Mouse (Mus musculus) neural tube, embryonic 13.5 days (tissue): ENCODE results near the gene Smndc1. TPM values are rescaled to one million over a fixed set of nuclear protein-coding genes. Genes with fewer than 3 reads are reported as not detected.

ENCODE experiments used
- ATAC-seq: fragments of 200-750 bp; cut with Nextera tagmentation; 2 replicates; pipeline ENCODE4 v1.8.0; 2017; ENCODE audit warnings: low read depth, mild to moderate bottlenecking, moderate TSS enrichment, moderate library complexity
- H3K27ac ChIP-seq: fragments of 300-500 bp; sonication (generic); replicated peaks from 2 replicates; pipeline ENCODE4 v1.5.1; 2015; ENCODE audit warnings: moderate library complexity, mild to moderate bottlenecking, inconsistent platforms
- H3K27me3 ChIP-seq: fragments of 300-500 bp; sonication (generic); 2 replicates; pipeline ENCODE4 v1.6.1; 2015; ENCODE audit warnings: mild to moderate bottlenecking, inconsistent platforms
- H3K36me3 ChIP-seq: fragments of 300-500 bp; sonication (generic); 2 replicates; pipeline ENCODE4 v1.6.1; 2015; ENCODE audit warnings: mild to moderate bottlenecking, inconsistent platforms
- H3K4me1 ChIP-seq: fragments of 300-500 bp; sonication (generic); replicated peaks from 2 replicates; pipeline ENCODE4 v1.6.1; 2015; ENCODE audit warnings: inconsistent platforms
- H3K4me2 ChIP-seq: fragments of 300-500 bp; sonication (generic); 2 replicates; pipeline ENCODE4 v1.6.1; 2015; ENCODE audit warnings: inconsistent platforms, mild to moderate bottlenecking, moderate library complexity
- H3K4me3 ChIP-seq: fragments of 300-500 bp; sonication (generic); 2 replicates; pipeline ENCODE4 v1.5.1; 2015; ENCODE audit warnings: mild to moderate bottlenecking, inconsistent platforms
- H3K9ac ChIP-seq: fragments of 300-500 bp; sonication (generic); 2 replicates; pipeline ENCODE4 v1.6.1; 2015; ENCODE audit warnings: moderate library complexity, mild to moderate bottlenecking, inconsistent platforms
- H3K9me3 ChIP-seq: fragments of 300-500 bp; sonication (generic); 2 replicates; pipeline ENCODE4 v1.6.1; 2016; ENCODE audit warnings: inconsistent platforms
- WGBS: fragments of 180-500 bp; shearing (Covaris S2); methylation state at CpG from one replicate; pipeline ENCODE4 v1.1.7; 2015; 5-methylcytosine and 5-hydroxymethylcytosine counted together
- polyA plus RNA-seq: library from polyadenylated mRNA; unstranded; fragments of >200 nt; fragmentation: Nextera tagmentation; extraction: Ambion mirVana; gene quantifications from 2 replicates; pipeline ENCODE4 v1.2.1, GENCODE M21; 2015

The Smndc1 gene
- polyA plus RNA-seq, 1 experiment from 2014 or later, result 37.5 TPM

- H3K4me1 ChIP-seq, result peaks cover 13% of the 10 kb centered on the region
- no peaks in the 10 kb centered on the region for H3K9me3 ChIP-seq
- no peak overlapping the region for H3K4me3 ChIP-seq
- no peak overlapping the region for H3K4me2 ChIP-seq
- no peak overlapping the region for H3K27ac ChIP-seq
- no peak overlapping the region for H3K9ac ChIP-seq
- H3K36me3 ChIP-seq, result no peaks in the 10 kb centered on the region
- peaks cover 15% of the 10 kb centered on the region for H3K27me3 ChIP-seq
- 15% methylated on average over 19 of the region's 19 CpGs for WGBS
- ATAC-seq, result no peak
These were observed 33.0 kb upstream of the Smndc1 start for GRCm38 (mm10) chr19:53423341-53423753.

GRCm38 (mm10) chr19:53422358-53423308 lies 32.3 kb upstream of the Smndc1 start:
- peaks cover 11% of the 10 kb centered on the region for H3K4me1 ChIP-seq
- no peaks in the 10 kb centered on the region for H3K36me3 ChIP-seq
- no peaks in the 10 kb centered on the region for H3K9me3 ChIP-seq
- H3K27ac ChIP-seq, result no peak overlapping the region
- peaks cover 15% of the 10 kb centered on the region for H3K27me3 ChIP-seq
- 64% methylated on average over 18 of the region's 18 CpGs for WGBS
- no peak overlapping the region for H3K4me2 ChIP-seq
- no peak overlapping the region for H3K4me3 ChIP-seq
- ATAC-seq, result no peak
- no peak overlapping the region for H3K9ac ChIP-seq

DNA sequence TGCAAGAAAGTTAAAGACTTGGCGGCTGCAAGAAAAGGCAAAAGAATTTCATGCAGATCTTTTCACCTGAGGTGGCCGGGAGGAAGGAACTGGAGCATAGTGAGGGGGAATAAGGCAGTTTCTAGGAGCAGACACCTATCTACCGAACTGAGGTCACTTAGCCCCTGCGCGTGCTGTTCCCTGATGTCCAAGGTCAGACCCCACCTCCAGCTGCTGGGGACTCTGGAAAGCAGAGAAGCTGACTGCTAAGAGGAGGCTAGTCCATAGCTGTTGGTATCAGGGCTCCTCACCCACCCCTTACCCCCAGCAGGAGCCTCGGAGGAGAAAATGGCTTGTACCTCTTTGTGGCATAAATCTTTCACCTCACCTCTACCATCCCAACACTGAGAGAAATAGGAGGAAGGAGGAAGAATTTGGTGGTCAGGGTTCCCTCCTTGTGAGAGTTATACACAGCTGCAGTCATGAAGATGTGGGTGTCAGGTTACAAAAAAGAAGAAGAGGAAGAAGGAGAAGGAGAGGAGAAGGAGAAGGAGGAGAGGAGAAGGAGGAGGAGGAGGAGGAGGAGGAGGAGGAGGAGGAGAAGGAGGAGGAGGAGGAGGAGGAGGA lies 31.3 kb upstream of the Smndc1 start:
- ATAC-seq, result 0 out of 2 replicates have a peak, but pooled peaks have one; percentile 20
- Histone ChIP-seq H3K9me3 (no peaks in the 10 kb centered on the region), H3K4me1 (peaks cover 10% of the 10 kb centered on the region), H3K27ac (no peak overlapping the region), H3K4me2 (peak overlapping the region; percentile 83), H3K4me3 (peak overlapping the region; percentile 45), H3K27me3 (peaks cover 15% of the 10 kb centered on the region), H3K36me3 (no peaks in the 10 kb centered on the region), H3K9ac (peak overlapping the region; percentile 65; the same call in 1 of the 2 replicates)
- 0% methylated on average over 6 of the region's 6 CpGs for WGBS

DNA sequence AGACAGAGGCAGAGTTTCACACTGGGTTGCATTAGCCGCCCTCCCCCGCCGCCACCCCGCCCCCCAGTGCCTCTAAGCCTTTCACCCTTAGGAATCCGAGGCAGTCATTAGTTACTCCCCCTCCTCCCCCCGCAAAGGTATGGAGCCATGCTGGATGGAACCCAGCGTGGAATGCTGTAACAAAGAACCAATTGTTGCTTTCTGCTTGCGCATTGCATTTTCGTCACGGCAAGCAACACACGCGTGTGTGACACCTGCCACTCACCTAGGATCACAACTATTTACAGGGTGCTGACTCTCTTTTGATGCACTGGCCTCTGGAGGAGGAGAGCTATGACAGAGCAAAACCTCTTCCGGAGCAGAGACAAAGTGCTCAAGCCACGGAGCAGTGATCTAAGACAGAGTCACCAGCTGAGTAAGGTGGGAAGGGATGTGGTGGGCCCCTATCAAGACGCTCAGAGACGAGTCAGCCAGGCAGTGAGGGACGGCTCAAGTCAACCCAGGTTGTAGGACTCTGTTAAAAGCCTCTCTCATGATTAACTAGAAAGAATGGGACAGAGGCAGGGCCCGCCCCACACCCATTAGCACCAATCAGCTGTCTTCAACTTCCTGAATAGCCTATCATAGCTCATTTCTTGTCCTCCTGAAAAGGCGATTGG lies 30.7 kb upstream of the Smndc1 start:
- peak; percentile 93 for ATAC-seq
- Histone ChIP-seq H3K4me1 (peaks cover 10% of the 10 kb centered on the region), H3K4me2 (peak overlapping the region; percentile 83), H3K36me3 (no peaks in the 10 kb centered on the region), H3K27ac (peak overlapping the region; percentile 35), H3K4me3 (peak overlapping the region; percentile 45), H3K9ac (peak overlapping the region; percentile 65), H3K9me3 (no peaks in the 10 kb centered on the region), H3K27me3 (peaks cover 15% of the 10 kb centered on the region)
- under 1% methylated on average over 19 of the region's 19 CpGs for WGBS

DNA sequence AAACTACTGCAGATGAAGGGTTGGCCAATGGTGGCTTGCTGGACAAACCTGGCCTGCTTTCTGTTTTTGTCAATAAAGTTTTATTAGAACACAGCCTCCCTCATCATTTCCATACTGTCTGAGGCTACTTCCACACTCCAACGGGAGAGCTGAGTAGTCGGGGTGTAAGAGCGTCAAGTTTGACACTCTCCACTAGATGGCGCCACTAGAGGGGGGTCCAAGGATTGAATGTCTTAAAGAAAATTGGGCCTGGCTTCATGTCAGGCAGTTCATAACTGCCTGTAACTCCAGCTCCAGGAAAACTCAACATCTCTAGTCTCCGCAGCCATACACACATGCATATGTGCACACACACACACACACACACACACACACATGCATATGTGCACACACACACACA lies 29.5 kb upstream of the Smndc1 start:
- 49% methylated on average over 5 of the region's 5 CpGs for WGBS
- H3K27ac ChIP-seq, result no peak overlapping the region
- H3K27me3 ChIP-seq, result peaks cover 15% of the 10 kb centered on the region
- no peak overlapping the region for H3K4me2 ChIP-seq
- H3K36me3 ChIP-seq, result no peaks in the 10 kb centered on the region
- no peaks in the 10 kb centered on the region for H3K9me3 ChIP-seq
- no peak overlapping the region for H3K9ac ChIP-seq
- no peak overlapping the region for H3K4me3 ChIP-seq
- peaks cover 10% of the 10 kb centered on the region for H3K4me1 ChIP-seq
- ATAC-seq, result no peak

- ATAC-seq, result no peak
- no peak overlapping the region for H3K27ac ChIP-seq
- no peaks in the 10 kb centered on the region for H3K36me3 ChIP-seq
- H3K9ac ChIP-seq, result no peak overlapping the region
- no peak overlapping the region for H3K4me2 ChIP-seq
- H3K4me1 ChIP-seq, result peaks cover 16% of the 10 kb centered on the region
- H3K4me3 ChIP-seq, result no peak overlapping the region
- WGBS, result 88% methylated on average over 17 of the region's 17 CpGs
- no peaks in the 10 kb centered on the region for H3K27me3 ChIP-seq
- H3K9me3 ChIP-seq, result no peaks in the 10 kb centered on the region
These were observed 24.8 kb upstream of the Smndc1 start for GRCm38 (mm10) chr19:53415198-53415597.

- 89% methylated on average over 11 of the region's 11 CpGs for WGBS
These were observed 24.3 kb upstream of the Smndc1 start for GRCm38 (mm10) chr19:53414650-53415049.

DNA sequence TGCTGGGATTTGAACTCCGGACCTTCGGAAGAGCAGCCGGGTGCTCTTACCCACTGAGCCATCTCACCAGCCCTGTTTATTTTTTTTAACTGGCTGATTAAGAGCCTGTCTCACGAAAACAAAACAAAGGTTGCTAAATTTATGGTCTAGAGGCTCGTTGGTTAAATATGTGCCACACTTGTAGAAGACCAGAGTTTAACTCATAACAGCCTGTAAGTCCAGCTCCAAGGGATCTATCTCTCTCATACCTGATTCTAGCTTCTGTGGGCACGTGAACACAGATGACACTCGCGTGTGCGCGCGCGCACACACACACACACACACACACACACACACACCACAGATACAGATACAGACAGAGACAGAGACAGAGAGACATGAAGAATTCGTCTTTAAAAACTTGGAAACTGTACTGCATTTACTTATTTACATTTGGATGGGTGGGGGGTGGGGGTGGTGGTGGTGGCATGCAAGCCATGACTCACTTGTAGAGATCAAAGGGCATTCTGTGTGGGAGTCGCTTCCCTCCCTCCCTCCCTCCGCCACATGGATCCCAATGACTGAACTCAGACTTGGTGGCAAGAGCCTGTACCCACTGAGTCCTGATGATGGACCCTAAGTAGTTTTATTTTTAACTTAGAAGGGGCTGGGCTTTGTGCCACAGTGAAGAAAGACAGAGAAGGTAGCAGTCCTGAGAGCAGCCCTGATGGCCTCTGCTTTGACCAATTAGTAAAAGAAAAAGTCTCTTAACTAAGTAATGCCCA lies 23.4 kb upstream of the Smndc1 start:
- H3K4me3 ChIP-seq, result no peak overlapping the region
- H3K27ac ChIP-seq, result no peak overlapping the region
- ATAC-seq, result no peak

More at GRCm38 (mm10) chr19:53414650-53415049, 24.3 kb upstream of the Smndc1 start:
- Histone ChIP-seq H3K27ac (no peak overlapping the region), H3K4me1 (peaks cover 16% of the 10 kb centered on the region), H3K27me3 (no peaks in the 10 kb centered on the region), H3K4me3 (no peak overlapping the region), H3K9ac (no peak overlapping the region), H3K9me3 (no peaks in the 10 kb centered on the region), H3K4me2 (no peak overlapping the region), H3K36me3 (no peaks in the 10 kb centered on the region)
- no peak for ATAC-seq

GRCm38 (mm10) chr19:53412149-53412848 lies 21.9 kb upstream of the Smndc1 start:
- Histone ChIP-seq H3K27ac (peak overlapping the region; percentile 43), H3K9ac (no peak overlapping the region), H3K27me3 (no peaks in the 10 kb centered on the region), H3K4me1 (peaks cover 16% of the 10 kb centered on the region), H3K4me2 (no peak overlapping the region), H3K36me3 (no peaks in the 10 kb centered on the region), H3K4me3 (no peak overlapping the region), H3K9me3 (no peaks in the 10 kb centered on the region)
- 7% methylated on average over 6 of the region's 6 CpGs for whole genome bisulfite sequencing
- no peak for ATAC-seq

More for the DNA sequence above, 23.4 kb upstream of the Smndc1 start:
- Histone ChIP-seq H3K9ac (no peak overlapping the region), H3K9me3 (no peaks in the 10 kb centered on the region), H3K4me1 (peaks cover 16% of the 10 kb centered on the region), H3K27me3 (no peaks in the 10 kb centered on the region), H3K4me2 (no peak overlapping the region), H3K36me3 (no peaks in the 10 kb centered on the region)
- 80% methylated on average over 15 of the region's 15 CpGs for WGBS

DNA sequence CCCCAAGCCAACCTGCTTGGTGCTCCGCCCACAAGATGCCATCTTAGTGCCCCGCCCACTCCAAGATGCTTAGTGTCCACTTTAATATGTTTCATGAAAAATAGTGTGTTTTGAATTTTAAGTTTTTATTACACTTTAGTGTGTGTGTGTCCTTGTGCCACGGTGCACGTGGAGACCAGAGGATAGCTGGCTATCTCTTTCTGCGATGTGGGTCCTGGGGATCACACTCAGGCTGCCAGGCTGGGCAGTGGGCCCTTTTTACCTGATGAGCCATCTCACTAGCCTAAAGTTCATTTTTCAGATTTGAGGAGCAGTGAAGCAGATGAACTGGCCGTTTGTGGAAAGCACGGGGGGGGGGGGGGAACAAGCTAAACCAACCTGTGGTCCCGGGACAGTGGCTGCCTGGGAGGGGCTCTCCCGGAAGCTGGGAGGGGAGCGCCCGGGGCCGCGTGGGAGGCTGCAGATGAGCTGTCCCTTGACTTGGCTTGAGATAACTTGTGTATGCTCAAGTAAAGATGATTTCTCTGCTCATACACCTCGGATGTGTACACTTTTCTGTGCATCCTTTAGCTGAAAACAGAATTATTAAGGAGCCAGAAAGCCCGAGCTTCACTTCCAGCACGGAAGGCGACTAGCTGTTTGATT lies 19.4 kb upstream of the Smndc1 start:
- H3K4me3 ChIP-seq, result no peak overlapping the region
- no peak overlapping the region for H3K4me2 ChIP-seq
- H3K9me3 ChIP-seq, result no peaks in the 10 kb centered on the region
- no peak overlapping the region for H3K27ac ChIP-seq
- H3K27me3 ChIP-seq, result no peaks in the 10 kb centered on the region
- 68% methylated on average over 17 of the region's 17 CpGs for WGBS
- peaks cover 16% of the 10 kb centered on the region for H3K4me1 ChIP-seq
- no peak overlapping the region for H3K9ac ChIP-seq
- no peaks in the 10 kb centered on the region for H3K36me3 ChIP-seq
- no peak for ATAC-seq

- Histone ChIP-seq H3K4me3 (no peak overlapping the region), H3K4me1 (peaks cover 16% of the 10 kb centered on the region), H3K9me3 (peaks cover 3% of the 10 kb centered on the region; the same call in 1 of the 2 replicates), H3K27me3 (no peaks in the 10 kb centered on the region), H3K9ac (no peak overlapping the region), H3K4me2 (no peak overlapping the region), H3K27ac (no peak overlapping the region), H3K36me3 (no peaks in the 10 kb centered on the region)
- WGBS, result 89% methylated on average over 8 of the region's 8 CpGs
- no peak for ATAC-seq
These were observed 18.0 kb upstream of the Smndc1 start for GRCm38 (mm10) chr19:53408398-53408797.
